Mouse (Mus musculus): ENCODE data around the gene Nprl2.

- TF ChIP-seq POLR2A (IDR thresholded peaks at IDR 0.05; ENCODE audit: borderline replicate concordance, extremely low read depth, low read depth, low read length) (no peak), CTCF (IDR thresholded peaks at IDR 0.05; ENCODE audit: insufficient read depth, low read length) (peak; percentile 92)
These were observed 27.6 kb upstream of the Nprl2 start for GRCm38 (mm10) chr9:107514303-107514955.
